Mouse (Mus musculus) right cerebral cortex, postnatal 10 days (tissue): ENCODE data around the gene Pdcd11.
"Not testable (repeated sequence)": the region's sequence is repeated elsewhere in the genome, so short reads cannot be mapped to it uniquely, and the experiment has no call there.

ENCODE experiments used
- DNase-seq, 2 experiments: peaks; one replicate each; pipeline ENCODE4 v3.0.0; 2021; ENCODE audit warnings: low spot score in 2 of 2

Pdcd11 gene

GRCm38 (mm10) chr19:47128164-47128563, 37.6 kb downstream of the Pdcd11 start:
- DNase-seq = no peak

- no peak for DNase-seq
These were observed 38.3 kb downstream of the Pdcd11 start for GRCm38 (mm10) chr19:47128835-47129234.

GRCm38 (mm10) chr19:47130551-47131125, 40.1 kb downstream of the Pdcd11 start:
- no peak for DNase-seq

GRCm38 (mm10) chr19:47133161-47133560, 42.6 kb downstream of the Pdcd11 start:
- DNase-seq = no peak

GRCm38 (mm10) chr19:47135568-47135967, 45.0 kb downstream of the Pdcd11 start:
- DNase-seq = no peak

GRCm38 (mm10) chr19:47136170-47136569, 45.6 kb downstream of the Pdcd11 start:
- no peak for DNase-seq

GRCm38 (mm10) chr19:47137051-47137581, 46.5 kb downstream of the Pdcd11 start:
- DNase-seq = peak; percentile 55 to 61

GRCm38 (mm10) chr19:47137771-47138421, 47.3 kb downstream of the Pdcd11 start, which contains the start of gene Calhm2:
Gene Calhm2 (minus strand): TSS chr19:47138294.
- peak; percentile 59 to 72 for DNase-seq

GRCm38 (mm10) chr19:47139611-47140010, 49.0 kb downstream of the Pdcd11 start:
- DNase-seq = not testable (repeated sequence)

GRCm38 (mm10) chr19:47142438-47142837, 51.9 kb downstream of the Pdcd11 start:
- DNase-seq = no peak

GRCm38 (mm10) chr19:47144154-47144553, 53.6 kb downstream of the Pdcd11 start, which contains the start of gene Calhm1:
Gene Calhm1 (minus strand): TSS chr19:47144254.
- no peak for DNase-seq

GRCm38 (mm10) chr19:47148267-47148847, 57.8 kb downstream of the Pdcd11 start:
- DNase-seq = no peak

GRCm38 (mm10) chr19:47149854-47150253, 59.3 kb downstream of the Pdcd11 start:
- DNase-seq = no peak

GRCm38 (mm10) chr19:47151332-47152061, 60.9 kb downstream of the Pdcd11 start:
- peak; percentile 64 to 69 for DNase-seq

GRCm38 (mm10) chr19:47152062-47152369, 61.4 kb downstream of the Pdcd11 start:
- DNase-seq = no peak

- DNase-seq = no peak
These were observed 63.2 kb downstream of the Pdcd11 start for GRCm38 (mm10) chr19:47153767-47154166.

GRCm38 (mm10) chr19:47157664-47158063, 67.1 kb downstream of the Pdcd11 start, which contains the start of gene Calhm3:
Gene Calhm3 (minus strand): TSS chr19:47157764.
- DNase-seq = no peak

- DNase-seq = no peak
These were observed 71.1 kb downstream of the Pdcd11 start for GRCm38 (mm10) chr19:47161669-47162068.

- DNase-seq = no peak
These were observed 72.7 kb downstream of the Pdcd11 start for GRCm38 (mm10) chr19:47163176-47163744.

GRCm38 (mm10) chr19:47166758-47167157, 76.2 kb downstream of the Pdcd11 start:
- no peak for DNase-seq

GRCm38 (mm10) chr19:47167617-47168214, 77.1 kb downstream of the Pdcd11 start:
- no peak for DNase-seq
